Mouse (Mus musculus) adrenal gland, adult 2 months (tissue): Measurements from ENCODE around the gene Slc39a10. TPM values are rescaled to one million over a fixed set of nuclear protein-coding genes. Genes with fewer than 3 reads are reported as not detected.

ENCODE experiments used
- DNase-seq: peaks from one replicate; pipeline ENCODE4 v3.0.0; 2021
- long read RNA-seq: library from polyadenylated mRNA; stranded (forward); transcript quantifications from one replicate; pipeline ENCODE4 v2.0.0, GENCODE M21; 2021
- polyA plus RNA-seq: library from polyadenylated mRNA; depleted of rRNA; stranded (reverse); fragments of >200 nt; gene quantifications from 2 replicates; pipeline ENCODE4 v1.2.3, GENCODE M21; 2012; rRNA removed
- total RNA-seq, 2 experiments: library from RNA; stranded (reverse); gene quantifications; 2 replicates each; pipeline ENCODE4 v1.2.3; 2021

Gene Slc39a10
- total RNA-seq = 10 to 100 TPM; 25.5 to 26.6 TPM
- polyA plus RNA-seq = 3.3 and 4.1 TPM in 2 replicates
- long read RNA-seq, full-length matches to known transcripts = 12 of 15 reads
- long read RNA-seq, partial matches to known transcripts = 0 of 15 reads
- long read RNA-seq, other reads (novel, unspliced or antisense) = 3 of 15 reads

GRCm38 (mm10) chr1:46892752-46893151, at the start of gene Slc39a10:
Slc39a10 (minus strand) TSS chr1:46892852.
- DNase-seq = no peak

- no peak for DNase-seq
Observed at GRCm38 (mm10) chr1:46939295-46939694, 46.6 kb upstream of the Slc39a10 start.

GRCm38 (mm10) chr1:46937641-46938040, 45.0 kb upstream of the Slc39a10 start:
- no peak for DNase-seq

- DNase-seq = no peak
Observed at GRCm38 (mm10) chr1:46927104-46927503, 34.5 kb upstream of the Slc39a10 start.

- DNase-seq = no peak
Observed at GRCm38 (mm10) chr1:46926239-46926638, 33.6 kb upstream of the Slc39a10 start.

- DNase-seq = no peak
Observed at GRCm38 (mm10) chr1:46924992-46925391, 32.3 kb upstream of the Slc39a10 start.

GRCm38 (mm10) chr1:46922904-46923303, 30.3 kb upstream of the Slc39a10 start:
- no peak for DNase-seq

GRCm38 (mm10) chr1:46921630-46922029, 29.0 kb upstream of the Slc39a10 start:
- DNase-seq = no peak

GRCm38 (mm10) chr1:46916237-46916636, 23.6 kb upstream of the Slc39a10 start:
- DNase-seq = no peak

GRCm38 (mm10) chr1:46914349-46914748, 21.7 kb upstream of the Slc39a10 start:
- DNase-seq = no peak

- DNase-seq = no peak
Observed at GRCm38 (mm10) chr1:46912506-46913156, 20.0 kb upstream of the Slc39a10 start.

- DNase-seq = no peak
Observed at GRCm38 (mm10) chr1:46910154-46910553, 17.5 kb upstream of the Slc39a10 start.

GRCm38 (mm10) chr1:46905706-46906105, 13.1 kb upstream of the Slc39a10 start:
- DNase-seq = no peak

- no peak for DNase-seq
Observed at GRCm38 (mm10) chr1:46902102-46902683, 9.5 kb upstream of the Slc39a10 start.

- no peak for DNase-seq
Observed at GRCm38 (mm10) chr1:46894281-46894842, 1.7 kb upstream of the Slc39a10 start.

- no peak for DNase-seq
Observed at GRCm38 (mm10) chr1:46888726-46889125, 3.9 kb downstream of the Slc39a10 start.

GRCm38 (mm10) chr1:46888324-46888723, 4.3 kb downstream of the Slc39a10 start:
- no peak for DNase-seq

- DNase-seq = no peak
Observed at GRCm38 (mm10) chr1:46887908-46888307, 4.7 kb downstream of the Slc39a10 start.

- DNase-seq = no peak
Observed at GRCm38 (mm10) chr1:46886091-46886490, 6.6 kb downstream of the Slc39a10 start.

- no peak for DNase-seq
Observed at GRCm38 (mm10) chr1:46885231-46885630, 7.4 kb downstream of the Slc39a10 start.

GRCm38 (mm10) chr1:46879951-46880350, 12.7 kb downstream of the Slc39a10 start:
- no peak for DNase-seq

- DNase-seq = no peak
Observed at GRCm38 (mm10) chr1:46873770-46874169, 18.9 kb downstream of the Slc39a10 start.

- peak; percentile 25 for DNase-seq
Observed at GRCm38 (mm10) chr1:46869788-46870187, 22.9 kb downstream of the Slc39a10 start.
